8 mouse cellular contexts compared by ENCODE assay signal in the genomic region with DNA sequence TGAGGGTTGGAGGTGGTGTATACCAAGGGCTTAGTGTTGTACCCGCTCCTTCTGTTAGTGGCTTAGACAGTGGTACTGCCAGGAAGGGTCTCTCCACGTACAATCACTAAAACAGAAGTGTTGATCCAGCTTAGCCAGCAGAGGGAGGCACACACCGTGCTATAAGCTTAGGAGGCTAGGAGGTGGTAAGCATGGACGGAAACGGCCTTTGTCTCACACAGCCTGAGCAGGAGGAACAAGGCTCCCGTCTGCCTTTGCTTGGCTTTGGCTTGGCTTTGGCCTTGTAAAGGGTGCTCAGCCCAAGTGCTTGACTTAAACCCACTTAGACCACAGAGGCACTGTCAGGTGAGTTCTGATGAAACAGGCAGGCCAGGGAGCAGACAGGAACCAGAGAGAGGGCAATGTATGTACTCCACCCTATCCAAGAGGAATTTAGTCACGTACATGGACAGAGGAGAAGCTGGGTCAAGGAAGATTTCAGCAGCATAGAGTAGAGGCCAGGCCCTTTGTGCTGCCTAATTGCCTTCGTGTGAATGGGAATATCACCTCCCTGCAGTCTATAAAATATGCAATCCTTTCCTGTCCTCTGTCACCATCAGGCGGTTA. TPM values are rescaled to one million over a fixed set of nuclear protein-coding genes. Genes with fewer than 3 reads are reported as not detected.
DNase-seq lines count a peak whose midpoint lies in the region; ATAC-seq and TF ChIP-seq lines count a peak whose summit lies in the region.

No protein-coding gene starts in this region.

- no peaks in the 10 kb centered on the region for H3K79me2 ChIP-seq in MEL (ENCODE audit: control insufficient read depth, insufficient read depth, low read length, poor library complexity)

- no peak overlapping the region for H3K4me3 ChIP-seq in MEL (ENCODE audit: control insufficient read depth in 1 of 2, insufficient read depth in 1 of 2, low read depth in 2 of 2, low read length in 2 of 2)
- H3K4me3 ChIP-seq in hindbrain, embryonic 12.5 days: no peak overlapping the region

- TF ChIP-seq CTCF in MEL (IDR thresholded peaks at IDR 0.05 in 2 of 3, conservative IDR thresholded peaks at IDR 0.05 in 1 of 3; ENCODE audit: control insufficient read depth in 1 of 3, insufficient read depth in 1 of 3, low read depth in 2 of 3, low read length in 3 of 3, poor library complexity in 1 of 3, severe bottlenecking in 1 of 3): peak in 2 of 3 experiments; percentile 46 to 61; a peak in 4 of 6 replicates

- no peaks in the 10 kb centered on the region for H3K36me3 ChIP-seq in MEL (ENCODE audit: control insufficient read depth in 1 of 2, insufficient read depth in 2 of 2, low read length in 2 of 2)
- no peaks in the 10 kb centered on the region for H3K36me3 ChIP-seq in hindbrain, embryonic 12.5 days

- peak; percentile 94 for ATAC-seq in hindbrain, embryonic 12.5 days (ENCODE audit: low FRiP score)

- TF ChIP-seq POLR2A in MEL (IDR thresholded peaks at IDR 0.05; ENCODE audit: control insufficient read depth in 1 of 2, insufficient read depth in 1 of 2, low read depth in 1 of 2, low read length in 2 of 2, poor library complexity in 1 of 2): no peak

- TF ChIP-seq RAD21 in MEL (IDR thresholded peaks at IDR 0.05; ENCODE audit: low read depth, low read length): peak; percentile 58

- peaks cover 0 to 2% of the 10 kb centered on the region in 2 experiments; a peak in 3 of 4 replicates for H3K27me3 ChIP-seq in MEL (ENCODE audit: control insufficient read depth in 1 of 2, insufficient read depth in 2 of 2, low read length in 2 of 2)
- H3K27me3 ChIP-seq in hindbrain, embryonic 12.5 days: no peaks in the 10 kb centered on the region

- DNase-seq in MEL (ENCODE audit: low read depth, low spot score): peak; percentile 43
- DNase-seq in cerebellum, adult 9-11 months: peak; percentile 22
- peak; percentile 55 to 57 for DNase-seq in frontal cortex, postnatal 14 days (ENCODE audit: low spot score in 2 of 2)
- peak; percentile 70 to 81 for DNase-seq in layer of hippocampus, postnatal 14 days (ENCODE audit: low spot score in 2 of 2)
- DNase-seq in lung, postnatal 4 days: peak; percentile 67 to 84
- peak; percentile 57 for DNase-seq in right cerebral cortex, adult 18-20 months
- peak; percentile 56 for DNase-seq in urinary bladder, adult 2 months (ENCODE audit: low spot score)

- H3K4me2 ChIP-seq in hindbrain, embryonic 12.5 days (replicated peaks): no peak overlapping the region

- WGBS in hindbrain, embryonic 12.5 days: 30% methylated on average over 9 of the region's 9 CpGs

- no peak overlapping the region for H3K27ac ChIP-seq in MEL (ENCODE audit: control insufficient read depth, low read depth, low read length)
- no peak overlapping the region for H3K27ac ChIP-seq in hindbrain, embryonic 12.5 days

- no peak overlapping the region for H3K9ac ChIP-seq in MEL (ENCODE audit: control insufficient read depth, low read depth, low read length, poor library complexity, severe bottlenecking)
- no peak overlapping the region for H3K9ac ChIP-seq in hindbrain, embryonic 12.5 days

- no peaks in the 10 kb centered on the region for H3K4me1 ChIP-seq in MEL (ENCODE audit: control insufficient read depth in 1 of 2, insufficient read depth in 2 of 2, low read length in 2 of 2)
- H3K4me1 ChIP-seq in hindbrain, embryonic 12.5 days: 0 out of 2 replicates have a peak, but pooled peaks cover 4% of the 10 kb centered on the region

- H3K9me3 ChIP-seq in MEL (replicated peaks; ENCODE audit: insufficient read depth, low read length): no peaks in the 10 kb centered on the region
- no peaks in the 10 kb centered on the region for H3K9me3 ChIP-seq in hindbrain, embryonic 12.5 days (replicated peaks)

- TF ChIP-seq EP300 in MEL (IDR thresholded peaks at IDR 0.05; ENCODE audit: low read depth in 1 of 2, low read length in 2 of 2): no peak

TF ChIP-seq in MEL, 35 proteins besides CTCF, POLR2A, EP300 and RAD21:
- TF ChIP-seq JUND (IDR thresholded peaks at IDR 0.05; ENCODE audit: low read depth, low read length) (no peak), SMC3 (IDR thresholded peaks at IDR 0.05; ENCODE audit: low read depth, low read length) (peak; percentile 64), ZC3H11A (IDR thresholded peaks at IDR 0.05; ENCODE audit: low read depth, low read length) (peak; percentile 28; the same call in 1 of the 2 replicates)
TF ChIP-seq in MEL: peak in this region for 2.

RNA-seq across cellular contexts. Expression of gene Akr1b3, which starts 24.3 kb away (rescaled TPM):
- total RNA-seq in MEL (2012; rRNA removed): 110 and 122 TPM in 2 replicates
- 100 to 1,000 TPM; 151 to 532 TPM for polyA plus RNA-seq in MEL (2012; ENCODE audit: insufficient read depth in 1 of 2, insufficient read length in 2 of 2, low read depth in 1 of 2, low replicate concordance in 2 of 2, missing spikeins in 1 of 2)
- polyA plus RNA-seq in hindbrain, embryonic 12.5 days (2016; fragmentation: Nextera tagmentation; extraction: Ambion mirVana): 128 and 133 TPM in 2 replicates
- total RNA-seq in layer of hippocampus, postnatal 14 days (2021): 10 to 100 TPM; 39.7 to 42.0 TPM
- 849 and 1,043 TPM in 2 replicates for polyA plus RNA-seq in urinary bladder, adult 2 months (2012; rRNA removed)

Comparison
In these comparisons a context has a peak if more than half of its experiments do, and no peak if none do; other contexts are left out.
1. DNase-seq: peak in every context shown above with its lines; median percentile 76 in layer of hippocampus, postnatal 14 days; 76 in lung, postnatal 4 days; 57 in right cerebral cortex, adult 18-20 months; 56 in frontal cortex, postnatal 14 days; 56 in urinary bladder, adult 2 months; 43 in MEL; 22 in cerebellum, adult 9-11 months.